Comparison of ENCODE assay signal across 8 mouse cellular contexts in the genomic region with DNA sequence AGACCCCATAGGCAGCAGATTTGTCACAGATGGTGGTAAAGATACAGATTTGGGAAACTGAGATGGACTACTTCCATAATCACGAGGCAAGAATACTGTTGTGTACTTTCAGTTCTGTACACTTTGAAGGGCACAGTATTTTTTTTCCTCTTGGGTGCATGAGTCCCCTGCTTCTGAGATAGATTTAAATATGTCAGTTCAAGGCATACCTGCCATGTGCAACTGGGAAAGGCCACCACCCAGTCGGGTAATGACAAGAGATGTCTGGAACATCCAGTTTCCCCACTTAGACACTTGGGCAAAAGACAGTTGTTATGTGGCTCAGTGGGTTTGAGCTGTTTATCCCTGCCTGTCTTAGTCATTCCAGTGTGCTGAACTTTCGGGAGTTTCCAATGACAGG. TPM values are rescaled to one million over a fixed set of nuclear protein-coding genes. Genes with fewer than 3 reads are reported as not detected.
DNase-seq lines count a peak whose midpoint lies in the region; ATAC-seq and TF ChIP-seq lines count a peak whose summit lies in the region.

No protein-coding gene starts in this region.

- H3K9ac ChIP-seq in kidney, embryonic 16.5 days (replicated peaks; ENCODE audit: low read length) = peak overlapping the region; percentile 72; the same call in 1 of the 2 replicates
- peak overlapping the region; percentile 74 for H3K9ac ChIP-seq in hindbrain, embryonic 12.5 days
- H3K9ac ChIP-seq in midbrain, embryonic 12.5 days (replicated peaks) = no peak overlapping the region; the same call in 1 of the 2 replicates

- TF ChIP-seq POLR2A in brain, embryonic 14.5 days (IDR thresholded peaks at IDR 0.05; ENCODE audit: borderline replicate concordance, extremely low read depth, insufficient read depth, insufficient read length, poor library complexity, severe bottlenecking) = no peak

- 71% methylated on average over 3 of the region's 3 CpGs for WGBS in kidney, embryonic 16.5 days
- 75% methylated on average over 3 of the region's 3 CpGs for WGBS in hindbrain, embryonic 12.5 days
- WGBS in midbrain, embryonic 12.5 days = 66% methylated on average over 3 of the region's 3 CpGs

- H3K27me3 ChIP-seq in kidney, embryonic 16.5 days (ENCODE audit: insufficient read depth, low read length) = no peaks in the 10 kb centered on the region
- no peaks in the 10 kb centered on the region for H3K27me3 ChIP-seq in hindbrain, embryonic 12.5 days
- no peaks in the 10 kb centered on the region for H3K27me3 ChIP-seq in midbrain, embryonic 12.5 days

- no peak for TF ChIP-seq CTCF in brain, embryonic 14.5 days (IDR thresholded peaks at IDR 0.05; ENCODE audit: borderline replicate concordance, extremely low read depth, insufficient read depth, insufficient read length)

- no peak for DNase-seq in kidney, adult 11 months
- DNase-seq in brain, embryonic 14.5 days (ENCODE audit: low read depth) = peak; percentile 1
- no peak for DNase-seq in urinary bladder, postnatal 14 days (ENCODE audit: low spot score)
- DNase-seq in thymus, postnatal 36 days = no peak
- no peak for DNase-seq in spleen, adult 18-20 months

- peak overlapping the region; percentile 52 for H3K4me2 ChIP-seq in kidney, embryonic 16.5 days (replicated peaks; ENCODE audit: low read depth, low read length)
- peak overlapping the region; percentile 58 for H3K4me2 ChIP-seq in hindbrain, embryonic 12.5 days (replicated peaks)
- peak overlapping the region; percentile 58 for H3K4me2 ChIP-seq in midbrain, embryonic 12.5 days (replicated peaks)

- H3K36me3 ChIP-seq in kidney, embryonic 16.5 days (ENCODE audit: insufficient read depth, low read length) = no peaks in the 10 kb centered on the region
- H3K36me3 ChIP-seq in hindbrain, embryonic 12.5 days = no peaks in the 10 kb centered on the region
- H3K36me3 ChIP-seq in midbrain, embryonic 12.5 days = no peaks in the 10 kb centered on the region

- no peak for ATAC-seq in kidney, embryonic 16.5 days (ENCODE audit: low FRiP score, low TSS enrichment)
- ATAC-seq in hindbrain, embryonic 12.5 days (ENCODE audit: low FRiP score) = no peak
- 0 out of 2 replicates have a peak, but pooled peaks have one; percentile 4 for ATAC-seq in midbrain, embryonic 12.5 days (ENCODE audit: low FRiP score, low read depth)

- H3K9me3 ChIP-seq in kidney, embryonic 16.5 days (ENCODE audit: low read length) = no peaks in the 10 kb centered on the region
- no peaks in the 10 kb centered on the region for H3K9me3 ChIP-seq in hindbrain, embryonic 12.5 days (replicated peaks)
- no peaks in the 10 kb centered on the region for H3K9me3 ChIP-seq in midbrain, embryonic 12.5 days

- no peak overlapping the region for H3K27ac ChIP-seq in kidney, embryonic 16.5 days (ENCODE audit: low read length)
- H3K27ac ChIP-seq in hindbrain, embryonic 12.5 days = no peak overlapping the region
- H3K27ac ChIP-seq in midbrain, embryonic 12.5 days (replicated peaks) = no peak overlapping the region

- peak overlapping the region; percentile 60 for H3K4me3 ChIP-seq in kidney, embryonic 16.5 days (ENCODE audit: low read length)
- peak overlapping the region; percentile 61 for H3K4me3 ChIP-seq in hindbrain, embryonic 12.5 days
- H3K4me3 ChIP-seq in midbrain, embryonic 12.5 days = peak overlapping the region; percentile 59

- H3K4me1 ChIP-seq in kidney, embryonic 16.5 days (ENCODE audit: insufficient read depth, low read length) = no peaks in the 10 kb centered on the region
- H3K4me1 ChIP-seq in hindbrain, embryonic 12.5 days = no peaks in the 10 kb centered on the region
- no peaks in the 10 kb centered on the region for H3K4me1 ChIP-seq in midbrain, embryonic 12.5 days

RNA-seq across cellular contexts. Expression of a gene that starts 0.9 kb away (rescaled TPM):
- polyA plus RNA-seq in kidney, embryonic 16.5 days (2015; fragmentation: Nextera tagmentation; extraction: Ambion mirVana) = 9.5 and 9.7 TPM in 2 replicates
- polyA plus RNA-seq in brain, embryonic 14.5 days (2012; rRNA removed) = 19.3 and 22.5 TPM in 2 replicates
- 18.4 and 21.7 TPM in 2 replicates for polyA plus RNA-seq in hindbrain, embryonic 12.5 days (2016; fragmentation: Nextera tagmentation; extraction: Ambion mirVana)
- 16.0 and 18.2 TPM in 2 replicates for polyA plus RNA-seq in midbrain, embryonic 12.5 days (2016; fragmentation: Nextera tagmentation; extraction: Ambion mirVana)
